In the genomic region with DNA sequence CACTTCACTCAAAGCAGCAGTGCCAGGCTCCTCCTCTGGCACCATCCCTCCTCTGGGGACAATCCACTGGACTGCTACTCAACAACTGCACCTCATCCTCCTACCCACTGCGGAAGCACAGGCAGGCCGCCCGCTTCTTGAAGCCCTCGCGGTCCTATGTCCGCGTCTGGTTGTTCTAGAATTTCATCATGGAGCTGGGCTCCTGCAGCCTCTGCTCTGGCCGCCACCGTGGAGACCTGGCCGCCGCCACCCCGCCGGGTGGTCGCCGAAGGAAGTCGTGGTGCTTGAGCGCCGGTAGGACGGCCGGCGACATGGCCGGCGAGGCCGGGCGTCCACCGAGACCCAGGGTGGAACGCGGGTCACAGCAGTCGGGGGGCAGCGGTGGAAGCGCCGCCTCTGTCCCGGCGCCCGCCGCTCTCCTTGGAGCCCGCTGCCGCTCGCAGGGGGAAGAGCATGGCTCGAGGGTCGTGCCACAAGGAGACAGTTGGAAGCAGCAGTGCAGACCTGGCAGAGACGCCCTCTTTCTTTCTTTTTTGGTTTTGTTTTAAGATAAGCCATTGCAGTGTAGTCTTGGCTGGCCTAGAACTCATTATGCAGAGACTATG, we compare ENCODE assay signal across 8 mouse cellular contexts. TPM values are rescaled to one million over a fixed set of nuclear protein-coding genes. Genes with fewer than 3 reads are reported as not detected.
DNase-seq lines count a peak whose midpoint lies in the region; ATAC-seq and TF ChIP-seq lines count a peak whose summit lies in the region.

No protein-coding gene starts in this region.

- 0 out of 2 replicates have a peak, but pooled peaks cover 4% of the 10 kb centered on the region for H3K4me1 ChIP-seq in heart, embryonic 11.5 days (ENCODE audit: control insufficient read depth, insufficient read depth, low read length)
- H3K4me1 ChIP-seq in ES-Bruce4 (ENCODE audit: control insufficient read depth, insufficient read depth, low read length): no peaks in the 10 kb centered on the region
- H3K4me1 ChIP-seq in cortical plate, adult 2 months (ENCODE audit: control insufficient read depth, insufficient read depth, low read length): no peaks in the 10 kb centered on the region
- H3K4me1 ChIP-seq in hindbrain, embryonic 10.5 days (replicated peaks): peaks cover 11% of the 10 kb centered on the region
- H3K4me1 ChIP-seq in midbrain, embryonic 11.5 days (ENCODE audit: control insufficient read depth, insufficient read depth, low read length): peaks cover 6% of the 10 kb centered on the region; the same call in 1 of the 2 replicates

- TF ChIP-seq POLR2A in ES-Bruce4 (IDR thresholded peaks at IDR 0.05; ENCODE audit: insufficient read depth, low read length): no peak
- TF ChIP-seq POLR2A in cortical plate, adult 2 months (IDR thresholded peaks at IDR 0.05; ENCODE audit: extremely low read depth, insufficient read depth, low read length): no peak

- no peak for TF ChIP-seq CTCF in ES-Bruce4 (IDR thresholded peaks at IDR 0.05; ENCODE audit: low read depth, low read length)
- no peak for TF ChIP-seq CTCF in cortical plate, adult 2 months (IDR thresholded peaks at IDR 0.05; ENCODE audit: extremely low read depth, insufficient read depth, low read length)

- peak overlapping the region; percentile 2 for H3K9ac ChIP-seq in heart, embryonic 11.5 days (ENCODE audit: low read depth, low read length)
- peak overlapping the region; percentile 75 for H3K9ac ChIP-seq in ES-Bruce4 (ENCODE audit: low read depth, poor library complexity, severe bottlenecking)
- H3K9ac ChIP-seq in midbrain, embryonic 11.5 days (ENCODE audit: low read length): peak overlapping the region; percentile 31

- no peaks in the 10 kb centered on the region for H3K9me3 ChIP-seq in heart, embryonic 11.5 days (replicated peaks; ENCODE audit: control insufficient read depth, low read length)
- H3K9me3 ChIP-seq in ES-Bruce4 (replicated peaks; ENCODE audit: control insufficient read depth, insufficient read depth, low read length, poor library complexity, severe bottlenecking): no peaks in the 10 kb centered on the region
- H3K9me3 ChIP-seq in hindbrain, embryonic 10.5 days: no peaks in the 10 kb centered on the region
- H3K9me3 ChIP-seq in midbrain, embryonic 11.5 days (ENCODE audit: control insufficient read depth, low read length): no peaks in the 10 kb centered on the region

- peak overlapping the region; percentile 42 for H3K4me3 ChIP-seq in heart, embryonic 11.5 days (ENCODE audit: low read depth, low read length)
- H3K4me3 ChIP-seq in ES-Bruce4 (ENCODE audit: low read depth, low read length): peak overlapping the region; percentile 65
- no peak overlapping the region for H3K4me3 ChIP-seq in cortical plate, adult 2 months (ENCODE audit: insufficient read depth, low read length)
- H3K4me3 ChIP-seq in hindbrain, embryonic 10.5 days: peak overlapping the region; percentile 55
- peak overlapping the region; percentile 34 for H3K4me3 ChIP-seq in midbrain, embryonic 11.5 days (ENCODE audit: low read depth, low read length)

- no peaks in the 10 kb centered on the region for H3K27me3 ChIP-seq in heart, embryonic 11.5 days (ENCODE audit: control insufficient read depth, insufficient read depth, low read length)
- H3K27me3 ChIP-seq in ES-Bruce4 (ENCODE audit: control insufficient read depth, insufficient read depth, low read length, poor library complexity, severe bottlenecking): no peaks in the 10 kb centered on the region
- H3K27me3 ChIP-seq in hindbrain, embryonic 10.5 days (ENCODE audit: insufficient read depth, poor library complexity, severe bottlenecking): no peaks in the 10 kb centered on the region
- H3K27me3 ChIP-seq in midbrain, embryonic 11.5 days (ENCODE audit: control insufficient read depth, insufficient read depth, low read length): no peaks in the 10 kb centered on the region

- 10% methylated on average over 42 of the region's 42 CpGs for WGBS in heart, embryonic 11.5 days (ENCODE audit: insufficient replicate concordance)
- WGBS in hindbrain, embryonic 10.5 days: 4% methylated on average over 42 of the region's 42 CpGs
- 3% methylated on average over 41 of the region's 42 CpGs for WGBS in midbrain, embryonic 11.5 days

- H3K4me2 ChIP-seq in heart, embryonic 11.5 days: peak overlapping the region; percentile 57
- H3K4me2 ChIP-seq in midbrain, embryonic 11.5 days: peak overlapping the region; percentile 50

- DNase-seq in heart, adult 18-20 months: no peak
- peak; percentile 46 for DNase-seq in hindbrain, embryonic 10.5 days (ENCODE audit: low spot score)
- DNase-seq in midbrain, embryonic 11.5 days (ENCODE audit: low spot score, missing footprints): peak; percentile 91
- no peak for DNase-seq in urinary bladder, postnatal 25 days (ENCODE audit: low spot score)
- no peak for DNase-seq in urinary bladder, postnatal 4 days (ENCODE audit: low spot score in 2 of 2)

- peak; percentile 52; the same call in 1 of the 2 replicates for ATAC-seq in heart, embryonic 11.5 days (replicated peaks; ENCODE audit: insufficient number of reproducible peaks, low FRiP score, low TSS enrichment)
- ATAC-seq in midbrain, embryonic 11.5 days (ENCODE audit: low FRiP score): peak; percentile 82

- TF ChIP-seq EP300 in ES-Bruce4 (IDR thresholded peaks at IDR 0.05; ENCODE audit: insufficient read depth, low read depth, low read length): no peak

- H3K36me3 ChIP-seq in heart, embryonic 11.5 days (ENCODE audit: control insufficient read depth, insufficient read depth, low read length): 0 out of 2 replicates have a peak, but pooled peaks cover 8% of the 10 kb centered on the region
- peaks cover 2% of the 10 kb centered on the region for H3K36me3 ChIP-seq in ES-Bruce4 (ENCODE audit: control insufficient read depth, insufficient read depth, low read length, poor library complexity, severe bottlenecking)
- peaks cover 35% of the 10 kb centered on the region for H3K36me3 ChIP-seq in hindbrain, embryonic 10.5 days
- no peaks in the 10 kb centered on the region; the same call in 1 of the 2 replicates for H3K36me3 ChIP-seq in midbrain, embryonic 11.5 days (ENCODE audit: control insufficient read depth, insufficient read depth, low read length)

- H3K27ac ChIP-seq in heart, embryonic 11.5 days (ENCODE audit: low read depth, low read length): no peak overlapping the region; the same call in 1 of the 2 replicates
- H3K27ac ChIP-seq in ES-Bruce4 (ENCODE audit: insufficient read depth, low read length): no peak overlapping the region
- peak overlapping the region; percentile 86 for H3K27ac ChIP-seq in cortical plate, adult 2 months (ENCODE audit: insufficient read depth, low read length)
- H3K27ac ChIP-seq in hindbrain, embryonic 10.5 days: peak overlapping the region; percentile 85
- H3K27ac ChIP-seq in midbrain, embryonic 11.5 days (ENCODE audit: low read depth, low read length): no peak overlapping the region; the same call in 1 of the 2 replicates

RNA-seq across cellular contexts. Expression of a gene that starts 34.9 kb away (rescaled TPM):
- polyA plus RNA-seq in heart, embryonic 11.5 days (2014; fragmentation: Nextera tagmentation; extraction: Ambion mirVana): 64.6 and 74.2 TPM in 2 replicates
- 10 to 100 TPM; 75.0 to 77.9 TPM for total RNA-seq in heart, adult 18-20 months (2021)
- polyA plus RNA-seq in ES-Bruce4 (2011; ENCODE audit: insufficient read depth, insufficient read length, low read depth, missing spikeins): 135 and 156 TPM in 2 replicates
- polyA plus RNA-seq in cortical plate, adult 2 months (2012; rRNA removed): 75.3 and 78.4 TPM in 2 replicates
- 68.7 and 71.7 TPM in 2 replicates for polyA plus RNA-seq in hindbrain, embryonic 10.5 days (2016; fragmentation: Nextera tagmentation; extraction: Ambion mirVana)
- polyA plus RNA-seq in midbrain, embryonic 11.5 days (2014; fragmentation: Nextera tagmentation; extraction: Ambion mirVana): 68.0 and 76.1 TPM in 2 replicates

RNA-seq across cellular contexts. Expression of a gene that starts 34.9 kb away (rescaled TPM):
- 1.6 and 2.1 TPM in 2 replicates for polyA plus RNA-seq in heart, embryonic 11.5 days (2014; fragmentation: Nextera tagmentation; extraction: Ambion mirVana)
- 1 to 10 TPM; 1.5 to 1.8 TPM for total RNA-seq in heart, adult 18-20 months (2021)
- polyA plus RNA-seq in ES-Bruce4 (2011; ENCODE audit: insufficient read depth, insufficient read length, low read depth, missing spikeins): 19.9 and 28.4 TPM in 2 replicates
- polyA plus RNA-seq in cortical plate, adult 2 months (2012; rRNA removed): 53.9 and 56.4 TPM in 2 replicates
- 3.3 and 4.6 TPM in 2 replicates for polyA plus RNA-seq in hindbrain, embryonic 10.5 days (2016; fragmentation: Nextera tagmentation; extraction: Ambion mirVana)
- 3.4 and 4.1 TPM in 2 replicates for polyA plus RNA-seq in midbrain, embryonic 11.5 days (2014; fragmentation: Nextera tagmentation; extraction: Ambion mirVana)

RNA-seq across cellular contexts. Expression of a gene that starts 49.4 kb away (rescaled TPM):
- polyA plus RNA-seq in heart, embryonic 11.5 days (2014; fragmentation: Nextera tagmentation; extraction: Ambion mirVana): 140 and 149 TPM in 2 replicates
- total RNA-seq in heart, adult 18-20 months (2021): 10 to 100 TPM; 44.7 to 47.2 TPM
- polyA plus RNA-seq in ES-Bruce4 (2011; ENCODE audit: insufficient read depth, insufficient read length, low read depth, missing spikeins): 57.6 and 61.3 TPM in 2 replicates
- 121 TPM in 2 replicates for polyA plus RNA-seq in cortical plate, adult 2 months (2012; rRNA removed)
- polyA plus RNA-seq in hindbrain, embryonic 10.5 days (2016; fragmentation: Nextera tagmentation; extraction: Ambion mirVana): 137 and 169 TPM in 2 replicates
- polyA plus RNA-seq in midbrain, embryonic 11.5 days (2014; fragmentation: Nextera tagmentation; extraction: Ambion mirVana): 160 and 167 TPM in 2 replicates

Comparison
In these comparisons a context has a peak if more than half of its experiments do, and no peak if none do; other contexts are left out.
1. H3K27ac ChIP-seq: peak in cortical plate, adult 2 months (single experiment) and hindbrain, embryonic 10.5 days (single experiment); none in heart, embryonic 11.5 days (single experiment), ES-Bruce4 (single experiment) and midbrain, embryonic 11.5 days (single experiment).
2. H3K9ac ChIP-seq: peak in every context shown above with its lines; median percentile 75 in ES-Bruce4; 31 in midbrain, embryonic 11.5 days; 2 in heart, embryonic 11.5 days.
3. DNase-seq: peak in hindbrain, embryonic 10.5 days (single experiment) and midbrain, embryonic 11.5 days (single experiment); none in heart, adult 18-20 months (0 of 2), urinary bladder, postnatal 25 days (single experiment) and urinary bladder, postnatal 4 days (0 of 2).